Mouse (Mus musculus) MEL (cell line): ENCODE data around the gene Rmdn2. TPM values are rescaled to one million over a fixed set of nuclear protein-coding genes. Genes with fewer than 3 reads are reported as not detected.

ENCODE experiments used
- DNase-seq: peaks from one replicate; pipeline ENCODE4 v3.0.0; 2011; ENCODE audit warnings: low read depth, low spot score
- H3K27ac ChIP-seq: 2 replicates; pipeline ENCODE4 v1.5.1; 2012; ENCODE audit warnings: low read depth, mild to moderate bottlenecking, control low read depth, low read length, moderate library complexity; ENCODE audit not compliant: control insufficient read depth
- H3K27me3 ChIP-seq, 2 experiments: fragments of 150-350 bp in 1 of 2; sonication (generic) in 1 of 2; 2 replicates each; pipeline ENCODE4 v1.6.1; 2012; ENCODE audit warnings: low read length in 2 of 2, mild to moderate bottlenecking in 2 of 2, improper control_type of control experiment in 1 of 2, moderate library complexity in 1 of 2; ENCODE audit not compliant: insufficient read depth in 2 of 2, control insufficient read depth in 1 of 2
- H3K36me3 ChIP-seq, 2 experiments: 2 replicates each; pipeline ENCODE4 v1.6.1; 2012 to 2014; ENCODE audit warnings: low read length in 2 of 2, improper control_type of control experiment in 1 of 2, inconsistent platforms in 1 of 2, mild to moderate bottlenecking in 1 of 2; ENCODE audit not compliant: insufficient read depth in 2 of 2, control insufficient read depth in 1 of 2
- H3K4me1 ChIP-seq, 2 experiments: fragments of 150-350 bp in 1 of 2; sonication (generic) in 1 of 2; 2 replicates each; pipeline ENCODE4 v1.6.1; 2012; ENCODE audit warnings: low read length in 2 of 2, improper control_type of control experiment in 1 of 2, mild to moderate bottlenecking in 1 of 2; ENCODE audit not compliant: insufficient read depth in 2 of 2, control insufficient read depth in 1 of 2
- H3K4me3 ChIP-seq, 2 experiments: fragments of 150-350 bp in 1 of 2; sonication (generic) in 1 of 2; 2 replicates each; pipeline ENCODE4 v1.5.1; 2012; ENCODE audit warnings: low read depth in 2 of 2, low read length in 2 of 2, mild to moderate bottlenecking in 2 of 2, moderate library complexity in 2 of 2, control low read depth in 1 of 2, improper control_type of control experiment in 1 of 2; ENCODE audit not compliant: control insufficient read depth in 1 of 2, insufficient read depth in 1 of 2
- H3K79me2 ChIP-seq: 2 replicates; pipeline ENCODE4 v1.6.1; 2012; ENCODE audit warnings: mild to moderate bottlenecking, low read length, moderate library complexity; ENCODE audit not compliant: control insufficient read depth, poor library complexity, insufficient read depth
- H3K9ac ChIP-seq: 2 replicates; pipeline ENCODE4 v1.6.1; 2012; ENCODE audit warnings: low read depth, mild to moderate bottlenecking, control low read depth, low read length, moderate library complexity; ENCODE audit not compliant: control insufficient read depth, poor library complexity, severe bottlenecking
- H3K9me3 ChIP-seq: fragments of 150-350 bp; sonication (generic); replicated peaks from 2 replicates; pipeline ENCODE4 v1.6.1; 2012; ENCODE audit warnings: mild to moderate bottlenecking, low read length, improper control_type of control experiment, moderate library complexity; ENCODE audit not compliant: insufficient read depth
- BHLHE40 ChIP-seq: IDR thresholded peaks from 2 replicates; pipeline ENCODE4 v1.6.1; 2012; ENCODE audit warnings: low read depth, mild to moderate bottlenecking, inconsistent platforms, low read length, improper control_type of control experiment, borderline replicate concordance
- CHD1 ChIP-seq: IDR thresholded peaks from 2 replicates; pipeline ENCODE4 v1.6.1; 2012; ENCODE audit warnings: low read depth, mild to moderate bottlenecking, inconsistent platforms, low read length, improper control_type of control experiment
- CTCF ChIP-seq, 3 experiments: IDR thresholded peaks in 2 of 3; conservative IDR thresholded peaks in 1 of 3; 2 replicates each; pipeline ENCODE4 v1.5.1; 2011 to 2012; ENCODE audit warnings: low read length in 3 of 3, low read depth in 2 of 3, mild to moderate bottlenecking in 2 of 3, improper control_type of control experiment in 1 of 3, inconsistent platforms in 1 of 3, mixed read lengths in 1 of 3, moderate library complexity in 1 of 3; ENCODE audit not compliant: control insufficient read depth in 1 of 3, insufficient read depth in 1 of 3, poor library complexity in 1 of 3, severe bottlenecking in 1 of 3
- E2F4 ChIP-seq: IDR thresholded peaks from 2 replicates; pipeline ENCODE4 v1.6.1; 2011; ENCODE audit warnings: low read depth, low read length, improper control_type of control experiment, borderline replicate concordance
- ELF1 ChIP-seq: IDR thresholded peaks from 2 replicates; pipeline ENCODE4 v1.6.1; 2014; ENCODE audit warnings: low read depth, mild to moderate bottlenecking, inconsistent platforms, low read length, improper control_type of control experiment, moderate library complexity
- EP300 ChIP-seq, 2 experiments: IDR thresholded peaks; 2 replicates each; pipeline ENCODE4 v1.6.1; 2011; ENCODE audit warnings: improper control_type of control experiment in 2 of 2, low read length in 2 of 2, low read depth in 1 of 2, mild to moderate bottlenecking in 1 of 2
- ETS1 ChIP-seq: IDR thresholded peaks from 2 replicates; pipeline ENCODE4 v1.6.1; 2012; ENCODE audit warnings: low read depth, mild to moderate bottlenecking, inconsistent platforms, low read length, improper control_type of control experiment, moderate library complexity
- GATA1 ChIP-seq: IDR thresholded peaks from 2 replicates; pipeline ENCODE4 v1.6.1; 2011; ENCODE audit warnings: low read depth, low read length, improper control_type of control experiment
- JUND ChIP-seq: IDR thresholded peaks from 2 replicates; pipeline ENCODE4 v1.6.1; 2011; ENCODE audit warnings: low read depth, mild to moderate bottlenecking, improper control_type of control experiment, low read length
- KAT2A ChIP-seq: conservative IDR thresholded peaks from 2 replicates; pipeline ENCODE4 v1.6.1; 2012; ENCODE audit warnings: low read depth, low read length, improper control_type of control experiment, inconsistent platforms
- MAFK ChIP-seq: IDR thresholded peaks from 2 replicates; pipeline ENCODE4 v1.6.1; 2011; ENCODE audit warnings: low read depth, mild to moderate bottlenecking, low read length, improper control_type of control experiment, borderline replicate concordance
- MAZ ChIP-seq: IDR thresholded peaks from 2 replicates; pipeline ENCODE4 v1.6.1; 2012; ENCODE audit warnings: low read depth, mild to moderate bottlenecking, inconsistent platforms, low read length, improper control_type of control experiment
- MEF2A ChIP-seq: IDR thresholded peaks from 2 replicates; pipeline ENCODE4 v1.6.1; 2014; ENCODE audit warnings: low read depth, mild to moderate bottlenecking, inconsistent platforms, low read length, improper control_type of control experiment; ENCODE audit not compliant: poor library complexity, insufficient replicate concordance, severe bottlenecking; ENCODE audit errors: extremely low read depth
- MXI1 ChIP-seq: IDR thresholded peaks from 2 replicates; pipeline ENCODE4 v1.6.1; 2011; ENCODE audit warnings: mild to moderate bottlenecking, low read depth, low read length, improper control_type of control experiment
- MYB ChIP-seq: IDR thresholded peaks from 2 replicates; pipeline ENCODE4 v1.6.1; 2011; ENCODE audit warnings: mild to moderate bottlenecking, low read depth, low read length, improper control_type of control experiment
- MYC ChIP-seq: IDR thresholded peaks from 2 replicates; pipeline ENCODE4 v1.6.1; 2011; ENCODE audit warnings: low read depth, mild to moderate bottlenecking, low read length, improper control_type of control experiment, moderate library complexity
- NELFE ChIP-seq: IDR thresholded peaks from 2 replicates; pipeline ENCODE4 v1.6.1; 2011; ENCODE audit warnings: low read depth, low read length, improper control_type of control experiment
- NRF1 ChIP-seq: IDR thresholded peaks from 2 replicates; pipeline ENCODE4 v1.6.1; 2014; ENCODE audit warnings: low read depth, mild to moderate bottlenecking, inconsistent platforms, low read length, improper control_type of control experiment, moderate library complexity; ENCODE audit not compliant: poor library complexity, insufficient read depth, severe bottlenecking
- POLR2AphosphoS2 ChIP-seq: IDR thresholded peaks from 2 replicates; pipeline ENCODE4 v1.6.1; 2011; ENCODE audit warnings: low read length, improper control_type of control experiment
- RAD21 ChIP-seq: IDR thresholded peaks from 2 replicates; pipeline ENCODE4 v1.6.1; 2011; ENCODE audit warnings: mild to moderate bottlenecking, low read depth, low read length, improper control_type of control experiment
- RCOR1 ChIP-seq: IDR thresholded peaks from 2 replicates; pipeline ENCODE4 v1.6.1; 2012; ENCODE audit warnings: low read depth, mild to moderate bottlenecking, inconsistent platforms, low read length, improper control_type of control experiment
- TAL1 ChIP-seq: IDR thresholded peaks from 2 replicates; pipeline ENCODE4 v1.6.1; 2012; ENCODE audit warnings: mild to moderate bottlenecking, inconsistent platforms, low read length, moderate library complexity, mixed read lengths
- TBP ChIP-seq: IDR thresholded peaks from 2 replicates; pipeline ENCODE4 v1.8.0; 2011; ENCODE audit warnings: low read depth, low read length, improper control_type of control experiment
- ZKSCAN1 ChIP-seq: IDR thresholded peaks from 2 replicates; pipeline ENCODE4 v1.6.1; 2012; ENCODE audit warnings: low read depth, mild to moderate bottlenecking, inconsistent platforms, low read length, improper control_type of control experiment, moderate library complexity
- ZMIZ1 ChIP-seq: IDR thresholded peaks from 2 replicates; pipeline ENCODE4 v1.6.1; 2012; ENCODE audit warnings: low read depth, mild to moderate bottlenecking, inconsistent platforms, low read length, improper control_type of control experiment, moderate library complexity
- ZNF384 ChIP-seq: IDR thresholded peaks from 2 replicates; pipeline ENCODE4 v1.6.1; 2012; ENCODE audit warnings: low read depth, mild to moderate bottlenecking, inconsistent platforms, low read length, improper control_type of control experiment
- polyA plus RNA-seq, 2 experiments: library from polyadenylated mRNA; stranded (reverse) in 1 of 2; unstranded in 1 of 2; fragments of >175 nt in 1 of 2; fragments of >200 nt in 1 of 2; gene quantifications; 2 replicates each; pipeline versions ENCODE4 v1.2.1 to v1.2.4; 2012; ENCODE audit warnings: low replicate concordance in 2 of 2, low read depth in 1 of 2; ENCODE audit not compliant: insufficient read length in 2 of 2, insufficient read depth in 1 of 2, missing spikeins in 1 of 2
- total RNA-seq: library from RNA; depleted of rRNA; stranded (reverse); fragments of 300-350 nt; gene quantifications from 2 replicates; pipeline ENCODE4 v1.2.3, GENCODE M21; 2012

The Rmdn2 gene
- total and polyA plus RNA-seq, 3 experiments: not detected

DNA sequence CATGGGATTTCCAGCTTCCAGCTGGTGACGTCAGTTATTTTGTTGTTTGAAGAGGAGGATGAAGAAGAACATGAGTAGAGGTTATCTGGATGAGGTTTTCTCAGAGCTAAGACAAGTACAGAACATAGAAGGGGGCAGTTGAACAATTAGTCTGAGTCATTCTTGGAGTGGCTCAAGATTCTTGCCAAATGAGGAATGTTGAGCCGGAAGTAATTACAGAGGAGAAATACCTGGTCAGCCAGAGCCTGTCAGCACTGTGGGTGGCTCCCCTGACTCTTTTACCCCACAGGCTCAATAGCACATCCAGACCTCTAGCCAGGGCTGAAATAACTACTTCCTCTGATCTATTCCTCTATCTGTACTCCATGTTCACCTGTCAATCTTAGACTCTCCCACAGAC lies 59.2 kb downstream of the Rmdn2 start:
- DNase-seq: no peak
- Histone ChIP-seq H3K27ac (no peak overlapping the region), H3K27me3 (peaks cover 0 to 6% of the 10 kb centered on the region in 2 experiments; a peak in 2 of 4 replicates), H3K79me2 (no peaks in the 10 kb centered on the region), H3K9ac (no peak overlapping the region), H3K9me3 (no peaks in the 10 kb centered on the region), H3K4me1 (no peaks in the 10 kb centered on the region), H3K36me3 (no peaks in the 10 kb centered on the region), H3K4me3 (no peak overlapping the region)
- TF ChIP-seq TBP: no peak
- no peak for TF ChIP-seq MEF2A

DNA sequence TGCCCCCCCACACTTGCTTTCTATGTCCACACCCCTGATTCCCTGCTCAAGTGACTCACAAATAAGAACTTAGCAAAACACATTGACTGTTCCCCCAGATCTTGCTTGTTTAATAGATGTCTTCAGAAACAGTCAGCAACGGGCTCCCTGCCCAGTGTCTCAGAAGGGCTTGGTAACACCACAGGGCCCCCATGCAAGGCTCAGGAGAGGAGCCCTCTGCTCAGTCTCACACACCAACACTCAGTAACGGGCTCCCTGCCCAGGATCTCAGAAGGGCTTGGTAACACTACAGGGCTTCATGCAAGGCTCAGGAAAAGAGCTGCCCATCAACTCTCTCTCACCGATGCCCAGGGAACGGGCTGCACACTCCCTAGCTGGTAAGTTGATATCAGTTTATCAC lies 83.4 kb downstream of the Rmdn2 start:
- no peak overlapping the region for H3K4me3 ChIP-seq
- DNase-seq: no peak

DNA sequence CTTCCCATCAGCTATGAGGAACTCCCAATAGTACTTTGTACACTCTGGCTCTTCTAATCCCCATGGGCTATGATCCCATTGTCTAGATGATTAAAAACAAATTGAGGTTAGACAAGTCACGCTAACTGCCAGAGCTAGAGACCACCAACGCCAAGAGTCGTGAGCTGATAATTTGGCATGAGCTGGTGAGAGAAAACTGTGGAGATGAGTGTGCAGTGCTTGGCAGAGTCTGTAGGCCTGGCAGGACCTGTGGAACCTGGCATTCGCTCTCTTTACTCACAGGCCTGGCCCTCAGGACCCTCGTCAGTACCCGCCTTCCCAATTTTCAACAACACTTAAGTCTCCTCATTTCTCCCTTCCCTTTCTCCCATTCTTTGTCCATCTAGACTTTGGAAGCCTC lies 83.9 kb downstream of the Rmdn2 start:
- Histone ChIP-seq H3K4me3 (no peak overlapping the region), H3K36me3 (no peaks in the 10 kb centered on the region)
- TF ChIP-seq MAFK (no peak), NELFE (no peak), EP300 (IDR thresholded peaks at IDR 0.05; ENCODE audit: low read depth in 1 of 2, low read length in 2 of 2) (no peak), MXI1 (no peak), MEF2A (no peak), KAT2A (no peak), RAD21 (no peak), CHD1 (no peak), ETS1 (no peak), E2F4 (no peak), MAZ (no peak), GATA1 (no peak)
- TF ChIP-seq, all 39 proteins: peak for 0
- no peak overlapping the region for H3K9ac ChIP-seq
- H3K4me1 ChIP-seq: no peaks in the 10 kb centered on the region
- DNase-seq: no peak
- no peaks in the 10 kb centered on the region; a peak in 1 of 4 replicates for H3K27me3 ChIP-seq
- no peaks in the 10 kb centered on the region for H3K79me2 ChIP-seq
- no peaks in the 10 kb centered on the region for H3K9me3 ChIP-seq
- H3K27ac ChIP-seq: no peak overlapping the region

More for the DNA sequence above, 83.4 kb downstream of the Rmdn2 start:
- TF ChIP-seq ZNF384 (no peak), EP300 (IDR thresholded peaks at IDR 0.05; ENCODE audit: low read depth in 1 of 2, low read length in 2 of 2) (no peak), RCOR1 (no peak), POLR2AphosphoS2 (no peak), TAL1 (no peak), CTCF (IDR thresholded peaks at IDR 0.05 in 2 of 3, conservative IDR thresholded peaks at IDR 0.05 in 1 of 3; ENCODE audit: control insufficient read depth in 1 of 3, insufficient read depth in 1 of 3, low read depth in 2 of 3, low read length in 3 of 3, poor library complexity in 1 of 3, severe bottlenecking in 1 of 3) (no peak), NRF1 (no peak), ZMIZ1 (no peak), GATA1 (no peak), MYB (no peak), BHLHE40 (no peak), MAFK (no peak), ELF1 (no peak), JUND (no peak), NELFE (no peak), ZKSCAN1 (no peak), MYC (no peak), KAT2A (no peak)
- Histone ChIP-seq H3K9ac (no peak overlapping the region), H3K36me3 (no peaks in the 10 kb centered on the region), H3K27me3 (no peaks in the 10 kb centered on the region; a peak in 1 of 4 replicates), H3K27ac (no peak overlapping the region), H3K79me2 (no peaks in the 10 kb centered on the region), H3K9me3 (no peaks in the 10 kb centered on the region), H3K4me1 (no peaks in the 10 kb centered on the region)
